Mouse (Mus musculus): Measurements from ENCODE around the gene Gm28308. TPM values are rescaled to one million over a fixed set of nuclear protein-coding genes. Genes with fewer than 3 reads are reported as not detected.

Gene Gm28308
- total and polyA plus RNA-seq, 3 experiments: not detected

DNA sequence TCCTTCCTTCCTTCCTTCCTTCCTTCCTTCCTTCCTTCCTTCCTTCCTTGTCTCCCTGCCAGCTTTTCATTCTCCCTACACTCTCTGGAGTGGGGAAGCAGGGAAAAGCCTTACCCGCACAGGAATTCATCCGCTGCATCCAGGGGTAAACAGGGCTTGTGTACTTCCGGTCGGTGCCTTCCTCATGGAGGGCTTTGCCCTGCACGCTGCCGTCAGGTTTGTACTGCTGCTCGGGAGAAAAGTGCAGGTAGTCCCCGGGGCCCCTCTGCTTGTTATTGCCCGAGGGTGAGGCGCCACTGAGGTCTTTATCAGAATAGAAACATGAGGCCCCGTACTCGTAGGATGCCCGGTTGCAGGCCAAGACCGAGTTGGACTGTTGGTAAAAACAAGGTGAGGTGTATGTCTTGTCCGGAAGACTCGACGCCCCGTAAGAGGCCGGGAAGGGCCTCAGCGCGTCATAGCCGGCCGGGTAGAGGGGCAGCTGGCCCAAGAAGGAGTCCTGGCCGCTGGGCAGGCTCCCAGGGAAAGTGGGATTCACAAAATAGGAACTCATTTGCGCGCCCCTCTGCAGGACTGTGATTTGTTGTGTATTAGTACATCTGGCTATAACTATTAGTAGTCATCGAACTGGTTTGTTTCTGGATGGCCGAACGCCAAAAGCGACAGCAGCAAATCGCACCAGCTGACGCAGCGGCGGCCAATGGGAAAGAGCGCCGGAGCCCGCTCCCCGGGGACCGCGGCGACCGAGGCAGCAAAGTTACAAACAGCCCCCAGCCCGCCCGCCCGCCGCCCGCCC is 4.9 kb downstream of the Gm28308 start, which contains the start of gene Hoxa6:
Gene Hoxa6 (minus strand): TSS at position 651 of the 796 bp plus-strand sequence.
- no peaks in the 10 kb centered on the region for H3K4me1 ChIP-seq (ENCODE audit: control insufficient read depth in 1 of 2, insufficient read depth in 2 of 2, low read length in 2 of 2)
- H3K27ac ChIP-seq (ENCODE audit: control insufficient read depth, low read depth, low read length): no peak within 1 kb of the TSS
- TF ChIP-seq TCF12 (IDR thresholded peaks at IDR 0.05; ENCODE audit: low read depth, low read length) (no peak), NELFE (IDR thresholded peaks at IDR 0.05; ENCODE audit: low read depth, low read length) (no peak), KAT2A (conservative IDR thresholded peaks at IDR 0.05; ENCODE audit: low read depth, low read length) (no peak), SMC3 (IDR thresholded peaks at IDR 0.05; ENCODE audit: low read depth, low read length) (no peak), ZC3H11A (IDR thresholded peaks at IDR 0.05; ENCODE audit: low read depth, low read length) (no peak), USF1 (IDR thresholded peaks at IDR 0.05; ENCODE audit: low read depth, low read length) (no peak), TAL1 (IDR thresholded peaks at IDR 0.05; ENCODE audit: low read length) (no peak), POLR2A (IDR thresholded peaks at IDR 0.05; ENCODE audit: control insufficient read depth in 1 of 2, insufficient read depth in 1 of 2, low read depth in 1 of 2, low read length in 2 of 2, poor library complexity in 1 of 2) (no peak), ELF1 (IDR thresholded peaks at IDR 0.05; ENCODE audit: low read depth, low read length) (no peak), RAD21 (IDR thresholded peaks at IDR 0.05; ENCODE audit: low read depth, low read length) (no peak), MAZ (IDR thresholded peaks at IDR 0.05; ENCODE audit: low read depth, low read length) (no peak), EP300 (IDR thresholded peaks at IDR 0.05; ENCODE audit: low read depth in 1 of 2, low read length in 2 of 2) (no peak), ZKSCAN1 (IDR thresholded peaks at IDR 0.05; ENCODE audit: low read depth, low read length) (no peak), TBP (IDR thresholded peaks at IDR 0.05; ENCODE audit: low read depth, low read length) (no peak), MXI1 (IDR thresholded peaks at IDR 0.05; ENCODE audit: low read depth, low read length) (no peak), MEF2A (IDR thresholded peaks at IDR 0.05; ENCODE audit: extremely low read depth, insufficient replicate concordance, low read depth, low read length, poor library complexity, severe bottlenecking) (no peak), USF2 (IDR thresholded peaks at IDR 0.05; ENCODE audit: borderline replicate concordance in 1 of 2, insufficient read depth in 1 of 2, low read depth in 1 of 2, low read length in 2 of 2) (no peak), MAX (IDR thresholded peaks at IDR 0.05; ENCODE audit: low read length) (no peak), CTCF (IDR thresholded peaks at IDR 0.05 in 2 of 3, conservative IDR thresholded peaks at IDR 0.05 in 1 of 3; ENCODE audit: control insufficient read depth in 1 of 3, insufficient read depth in 1 of 3, low read depth in 2 of 3, low read length in 3 of 3, poor library complexity in 1 of 3, severe bottlenecking in 1 of 3) (no peak), CHD2 (IDR thresholded peaks at IDR 0.05; ENCODE audit: low read length) (no peak)
- no peaks in the 10 kb centered on the region for H3K9me3 ChIP-seq (replicated peaks; ENCODE audit: insufficient read depth, low read length)
- no peak within 1 kb of the TSS for H3K9ac ChIP-seq (ENCODE audit: control insufficient read depth, low read depth, low read length, poor library complexity, severe bottlenecking)
- H3K27me3 ChIP-seq (ENCODE audit: control insufficient read depth in 1 of 2, insufficient read depth in 2 of 2, low read length in 2 of 2): no peaks in the 10 kb centered on the region
- no peaks in the 10 kb centered on the region for H3K36me3 ChIP-seq (ENCODE audit: control insufficient read depth in 1 of 2, insufficient read depth in 2 of 2, low read length in 2 of 2)
- DNase-seq (ENCODE audit: low read depth, low spot score): no peak
- H3K4me3 ChIP-seq (ENCODE audit: control insufficient read depth in 1 of 2, insufficient read depth in 1 of 2, low read depth in 2 of 2, low read length in 2 of 2): no peak within 1 kb of the TSS
- no peaks in the 10 kb centered on the region for H3K79me2 ChIP-seq (ENCODE audit: control insufficient read depth, insufficient read depth, low read length, poor library complexity)

DNA sequence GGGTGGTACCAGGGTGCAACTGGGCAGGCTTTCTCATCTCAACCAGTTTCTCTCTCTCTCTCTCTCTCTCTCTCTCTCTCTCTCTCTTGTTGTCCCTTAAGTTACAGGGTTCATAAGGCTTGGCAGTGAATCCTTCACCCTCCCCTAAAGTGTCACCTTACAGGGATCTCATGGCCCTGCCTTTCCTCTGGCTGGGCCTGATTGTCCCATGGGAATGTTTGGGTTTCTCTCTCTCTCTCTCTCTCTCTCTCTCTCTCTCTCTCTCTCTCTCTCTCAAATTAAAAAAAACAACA is 5.5 kb downstream of the Gm28308 start:
- Histone ChIP-seq H3K27me3 (ENCODE audit: control insufficient read depth in 1 of 2, insufficient read depth in 2 of 2, low read length in 2 of 2) (no peaks in the 10 kb centered on the region), H3K4me1 (ENCODE audit: control insufficient read depth in 1 of 2, insufficient read depth in 2 of 2, low read length in 2 of 2) (no peaks in the 10 kb centered on the region), H3K36me3 (ENCODE audit: control insufficient read depth in 1 of 2, insufficient read depth in 2 of 2, low read length in 2 of 2) (no peaks in the 10 kb centered on the region), H3K9ac (ENCODE audit: control insufficient read depth, low read depth, low read length, poor library complexity, severe bottlenecking) (no peak overlapping the region), H3K4me3 (ENCODE audit: control insufficient read depth in 1 of 2, insufficient read depth in 1 of 2, low read depth in 2 of 2, low read length in 2 of 2) (no peak overlapping the region), H3K79me2 (ENCODE audit: control insufficient read depth, insufficient read depth, low read length, poor library complexity) (no peaks in the 10 kb centered on the region), H3K27ac (ENCODE audit: control insufficient read depth, low read depth, low read length) (no peak overlapping the region), H3K9me3 (replicated peaks; ENCODE audit: insufficient read depth, low read length) (no peaks in the 10 kb centered on the region)
- TF ChIP-seq SMC3 (IDR thresholded peaks at IDR 0.05; ENCODE audit: low read depth, low read length) (no peak), SIN3A (IDR thresholded peaks at IDR 0.05; ENCODE audit: low read length) (no peak), MXI1 (IDR thresholded peaks at IDR 0.05; ENCODE audit: low read depth, low read length) (no peak), ELF1 (IDR thresholded peaks at IDR 0.05; ENCODE audit: low read depth, low read length) (no peak), ZNF384 (IDR thresholded peaks at IDR 0.05; ENCODE audit: low read depth, low read length) (no peak), KAT2A (conservative IDR thresholded peaks at IDR 0.05; ENCODE audit: low read depth, low read length) (no peak), MAZ (IDR thresholded peaks at IDR 0.05; ENCODE audit: low read depth, low read length) (no peak), JUND (IDR thresholded peaks at IDR 0.05; ENCODE audit: low read depth, low read length) (no peak), ZMIZ1 (IDR thresholded peaks at IDR 0.05; ENCODE audit: low read depth, low read length) (no peak), ZKSCAN1 (IDR thresholded peaks at IDR 0.05; ENCODE audit: low read depth, low read length) (no peak)
- no peak for DNase-seq (ENCODE audit: low read depth, low spot score)
